Mouse (Mus musculus): ENCODE measurements at regions not wholly inside any gene's neighbourhood (a gene's known extent, or its start where the extent isn't known, plus 50 kb on each side); places are given as distances from the start of the nearest gene placed in this dataset.

DNA sequence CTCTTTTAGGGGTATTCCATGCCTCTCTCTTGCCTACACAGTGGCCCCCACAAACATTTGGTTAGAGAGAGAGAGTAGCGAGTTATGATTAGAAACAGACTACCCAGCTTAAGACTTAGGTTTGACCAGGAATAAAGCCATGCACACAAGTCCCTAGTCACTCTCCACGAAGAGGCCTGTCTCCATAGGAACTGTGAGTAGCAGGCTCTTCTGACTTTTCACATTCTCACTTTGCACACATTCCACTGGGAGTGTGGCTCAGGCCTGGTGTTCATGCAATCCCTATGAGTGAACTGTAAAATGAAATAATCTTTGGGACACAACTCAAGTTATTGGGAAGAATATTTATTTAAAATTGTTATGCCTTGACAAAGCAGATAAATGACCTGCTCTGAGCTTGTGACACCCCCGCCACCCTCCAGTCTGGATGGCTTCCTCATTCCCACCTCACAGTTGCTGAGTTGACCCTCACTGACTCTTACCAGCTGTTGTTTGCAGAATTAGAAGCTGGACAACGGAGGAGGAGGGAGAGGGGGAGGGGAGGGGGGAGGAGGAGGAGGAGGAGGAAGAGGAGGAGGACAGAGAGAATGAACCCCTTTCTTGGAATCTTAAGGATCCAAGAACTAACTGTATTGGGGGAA lies 78.7 kb upstream of the Egln3 start:
- in situ Hi-C loops (cut with MboI, MseI): no loop called here

DNA sequence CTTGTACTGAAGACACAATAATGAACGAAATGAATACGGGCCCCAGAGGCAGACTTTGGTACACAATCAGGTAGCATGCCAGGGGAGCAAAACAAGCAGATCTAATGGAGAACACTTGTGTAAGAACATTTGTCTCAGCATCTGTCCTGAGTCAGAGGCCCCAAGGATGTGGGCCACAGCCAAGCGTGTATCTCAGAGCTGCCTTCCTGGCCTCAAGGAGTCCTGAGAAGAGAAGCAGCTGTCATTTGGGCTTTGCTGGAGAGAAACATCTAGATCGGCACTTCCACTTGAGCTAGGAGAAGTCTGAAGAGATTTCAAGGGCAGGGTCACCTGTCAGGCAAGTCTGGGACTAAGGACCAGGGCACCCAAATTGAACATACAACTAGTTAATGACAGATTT lies 76.8 kb upstream of the Egln3 start:
- in situ Hi-C loops (cut with MboI, MseI): no loop called here

DNA sequence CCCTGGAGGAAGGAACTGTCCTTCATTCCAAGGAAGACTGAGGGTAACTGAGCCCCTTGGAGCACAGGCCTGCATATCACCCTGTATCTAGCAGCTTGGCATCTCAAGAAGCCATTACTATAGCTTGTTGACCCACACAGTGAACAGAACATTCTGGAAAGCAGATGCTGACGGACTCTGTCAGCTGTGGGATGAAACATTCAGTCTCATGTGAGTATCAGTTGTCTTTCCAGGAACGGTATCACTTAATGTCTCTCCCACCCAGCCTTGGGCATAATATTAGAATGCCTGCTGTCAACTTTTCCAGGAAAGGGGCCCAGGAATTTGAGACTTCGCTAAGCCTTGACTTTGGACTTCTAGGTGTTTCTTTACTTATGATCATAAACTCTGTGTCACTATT lies 76.3 kb upstream of the Egln3 start:
- in situ Hi-C loops (cut with MboI, MseI): no loop called here

DNA sequence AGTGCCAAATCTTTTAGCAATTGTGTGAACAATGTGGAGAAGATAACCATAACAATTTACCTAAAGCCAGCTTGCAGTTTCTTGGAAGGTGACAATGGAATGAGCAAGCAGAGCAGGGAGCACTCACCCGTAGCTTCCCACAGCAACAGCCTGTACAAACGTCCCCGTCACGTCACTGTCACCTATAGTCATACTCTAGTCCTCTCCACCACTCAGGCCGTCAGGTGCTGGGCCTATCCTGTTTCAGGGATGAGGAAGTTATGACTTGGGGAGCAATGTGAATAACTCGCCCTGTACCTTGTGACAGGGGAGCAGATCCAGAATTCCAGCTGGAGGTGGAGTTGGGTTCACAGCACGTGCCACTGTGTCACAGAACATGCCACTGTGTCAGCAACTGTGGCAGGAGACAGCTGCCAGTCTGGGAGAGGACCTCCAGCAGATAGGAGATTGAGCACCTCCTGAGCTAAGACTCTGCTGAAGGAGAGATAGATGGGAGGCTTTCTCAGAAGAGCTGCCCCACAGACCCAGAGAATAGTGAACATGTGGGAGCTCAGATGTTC lies 73.4 kb upstream of the Egln3 start:
- in situ Hi-C loops (cut with MboI, MseI): no loop called here

DNA sequence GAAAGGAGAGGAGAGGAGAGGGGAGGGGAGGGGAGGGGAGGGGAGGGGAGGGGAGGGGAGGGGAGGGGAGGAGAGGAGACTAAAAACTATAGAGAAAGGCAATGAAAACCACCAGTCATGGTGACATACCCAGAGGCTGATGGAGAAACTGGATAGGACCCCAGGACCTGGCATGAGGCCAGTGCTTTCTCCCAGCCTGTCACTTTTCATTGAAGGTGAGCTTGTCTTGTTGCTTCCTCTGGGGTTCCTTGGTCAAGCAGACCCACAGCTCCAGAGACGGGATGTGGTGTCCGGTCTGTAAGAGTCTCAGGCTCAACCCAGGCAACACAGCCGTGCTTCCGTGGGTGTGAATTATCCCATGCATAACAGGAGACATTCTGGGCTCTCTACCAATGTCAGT lies 69.8 kb upstream of the Egln3 start:
- in situ Hi-C loops (cut with MboI, MseI): no loop called here

DNA sequence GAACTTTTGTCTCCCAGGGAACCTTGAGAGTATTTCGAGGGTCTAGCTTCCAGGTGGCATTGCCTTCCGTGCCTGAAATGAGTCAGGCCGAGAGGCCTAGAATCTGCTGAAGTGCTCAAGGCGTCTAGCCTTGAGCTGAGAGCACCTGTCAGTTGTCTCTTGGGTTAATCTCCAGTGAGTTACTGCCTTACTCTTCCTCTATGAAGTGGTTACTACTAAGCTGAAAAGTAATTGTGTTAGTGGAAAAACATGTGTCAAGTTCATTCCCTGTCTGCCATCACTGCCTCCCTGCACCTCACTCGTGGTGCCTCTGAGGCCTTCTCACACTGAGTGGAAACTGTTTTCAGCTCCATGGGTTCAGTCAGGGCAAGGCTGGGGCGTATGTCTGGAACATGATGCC lies 69.0 kb upstream of the Egln3 start:
- in situ Hi-C loops (cut with MboI, MseI): no loop called here

DNA sequence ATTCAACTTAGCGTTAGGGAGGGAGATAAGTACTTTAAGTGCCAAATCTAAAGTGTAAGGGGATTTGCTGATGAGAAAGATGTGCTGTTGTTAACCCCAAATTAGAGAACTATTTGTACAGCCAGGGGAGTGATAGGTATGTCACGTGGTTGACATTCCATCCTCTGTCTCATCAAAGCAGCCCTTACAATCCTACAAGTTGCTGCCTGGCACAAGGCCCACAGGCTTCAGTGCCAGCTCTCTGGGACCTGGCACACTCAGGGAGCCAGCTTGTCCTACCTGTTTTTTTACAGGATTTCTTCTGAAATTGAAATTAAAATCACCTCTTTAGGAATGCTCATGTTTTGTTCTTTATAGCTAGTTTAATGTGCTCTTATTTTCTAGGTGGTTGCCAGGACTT lies 68.6 kb upstream of the Egln3 start:
- in situ Hi-C loops (cut with MboI, MseI): no loop called here

DNA sequence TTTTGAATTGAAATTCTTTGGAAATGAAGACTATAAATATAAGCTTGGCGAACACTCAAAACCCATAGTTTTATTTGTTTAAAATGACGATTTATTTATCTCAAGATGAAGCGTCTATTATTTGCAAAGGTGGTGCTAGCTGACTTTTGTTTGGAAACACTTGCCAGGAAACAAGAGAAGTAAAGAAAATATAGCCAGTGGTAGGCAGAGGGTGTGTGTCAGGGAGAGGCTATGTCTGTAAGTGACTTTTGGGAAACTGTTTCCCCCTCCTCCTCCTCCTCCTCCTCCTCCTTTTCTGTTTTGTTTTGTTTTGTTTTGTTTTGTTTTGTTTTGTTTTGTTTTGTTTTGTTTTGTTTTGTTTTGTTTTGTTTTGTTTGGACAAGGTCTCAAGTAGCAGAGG lies 62.2 kb upstream of the Egln3 start:
- in situ Hi-C loops (cut with MboI, MseI): no loop called here

DNA sequence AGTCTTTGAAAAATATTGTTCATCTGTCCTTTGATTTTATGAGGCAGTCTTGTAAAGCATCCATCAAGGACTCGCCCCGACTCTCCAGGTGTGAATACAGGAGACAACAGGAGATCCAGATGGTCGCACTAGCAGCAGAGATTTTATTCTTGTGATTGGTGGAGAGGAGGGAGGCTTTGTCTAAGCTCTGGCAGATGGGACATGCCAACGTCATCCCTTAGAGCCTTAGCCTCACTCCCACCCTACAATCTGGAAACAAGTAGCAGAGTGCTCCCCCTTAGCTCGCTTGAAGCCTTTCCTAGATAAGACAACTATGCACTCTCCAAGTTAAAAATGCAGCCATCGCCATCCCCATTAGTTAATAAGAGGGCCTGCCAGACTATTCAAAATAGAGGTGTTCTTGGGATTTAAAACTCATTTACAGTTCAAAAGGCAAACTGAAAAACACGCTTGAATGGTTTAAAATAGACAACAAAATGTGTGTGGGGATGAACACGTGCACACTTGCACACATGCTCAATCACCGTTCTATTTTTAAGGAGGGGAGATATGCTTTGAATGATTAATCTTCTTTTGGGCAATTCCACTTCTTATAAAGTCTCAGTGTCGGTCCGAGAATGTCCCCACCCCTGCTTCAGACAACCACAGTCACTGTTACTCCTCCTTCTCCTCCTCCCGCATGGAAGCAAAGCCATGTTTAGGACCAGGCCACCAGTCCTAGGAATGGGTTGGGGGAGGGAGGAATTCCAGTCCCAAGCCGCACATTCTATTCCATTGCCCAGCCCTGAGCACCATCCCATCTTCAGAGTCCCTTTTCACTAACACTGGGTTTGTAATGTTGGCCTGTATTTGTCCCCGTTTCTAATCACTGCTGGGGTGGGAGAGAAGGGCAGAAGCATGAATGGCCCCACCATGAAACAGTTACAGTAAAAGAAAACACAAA lies 61.5 kb upstream of the Egln3 start:
- in situ Hi-C loops (cut with MboI, MseI): no loop called here

DNA sequence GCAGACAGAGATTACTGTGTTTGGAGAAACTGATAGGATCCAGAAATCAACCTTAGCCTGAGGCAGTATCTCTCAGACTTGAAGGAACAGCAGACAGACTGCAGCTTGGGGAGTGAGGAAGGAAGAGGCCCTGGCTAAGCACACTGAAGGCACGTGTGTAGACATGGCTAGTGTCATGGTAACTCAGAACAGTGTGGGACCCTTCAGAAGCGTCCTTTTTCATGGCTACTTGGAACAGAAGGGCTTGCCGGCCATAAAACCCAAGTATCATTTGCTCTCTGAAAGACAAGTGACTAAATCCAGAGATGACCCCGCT lies 60.7 kb upstream of the Egln3 start:
- in situ Hi-C loops (cut with MboI, MseI): no loop called here

DNA sequence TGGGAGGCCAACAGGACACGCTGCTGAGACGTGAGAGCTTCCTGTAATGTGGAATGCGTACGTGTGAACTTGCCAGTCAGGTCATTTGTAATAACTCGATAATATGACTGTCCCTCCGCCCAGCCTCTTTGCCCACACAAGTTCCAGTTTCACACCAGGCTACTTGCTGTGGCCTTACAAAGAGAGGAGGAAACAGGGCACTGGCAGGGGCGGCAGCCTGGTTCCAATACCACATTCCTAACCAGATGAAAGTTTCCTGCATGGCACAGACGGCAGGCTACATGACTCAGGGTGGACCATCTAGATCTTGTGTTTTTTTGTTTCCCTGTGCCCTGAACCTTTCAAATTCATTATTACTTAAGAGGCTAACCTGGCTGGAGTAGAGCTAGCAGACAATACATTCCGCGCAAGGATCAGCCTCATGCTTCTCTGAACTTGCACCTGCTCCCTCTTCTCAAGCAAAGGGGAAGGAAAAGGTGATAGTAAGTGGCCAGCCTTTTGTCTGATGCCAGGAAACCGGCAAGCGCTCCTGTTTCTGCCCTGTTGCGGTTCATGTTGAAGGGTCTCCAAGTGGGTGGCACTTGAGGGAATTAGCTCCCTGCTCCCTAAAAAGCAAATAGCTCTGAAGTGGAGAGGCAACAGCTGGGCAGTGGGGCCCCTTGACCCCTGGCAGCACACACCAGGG lies 60.2 kb upstream of the Egln3 start:
- in situ Hi-C loops (cut with MboI, MseI): no loop called here

DNA sequence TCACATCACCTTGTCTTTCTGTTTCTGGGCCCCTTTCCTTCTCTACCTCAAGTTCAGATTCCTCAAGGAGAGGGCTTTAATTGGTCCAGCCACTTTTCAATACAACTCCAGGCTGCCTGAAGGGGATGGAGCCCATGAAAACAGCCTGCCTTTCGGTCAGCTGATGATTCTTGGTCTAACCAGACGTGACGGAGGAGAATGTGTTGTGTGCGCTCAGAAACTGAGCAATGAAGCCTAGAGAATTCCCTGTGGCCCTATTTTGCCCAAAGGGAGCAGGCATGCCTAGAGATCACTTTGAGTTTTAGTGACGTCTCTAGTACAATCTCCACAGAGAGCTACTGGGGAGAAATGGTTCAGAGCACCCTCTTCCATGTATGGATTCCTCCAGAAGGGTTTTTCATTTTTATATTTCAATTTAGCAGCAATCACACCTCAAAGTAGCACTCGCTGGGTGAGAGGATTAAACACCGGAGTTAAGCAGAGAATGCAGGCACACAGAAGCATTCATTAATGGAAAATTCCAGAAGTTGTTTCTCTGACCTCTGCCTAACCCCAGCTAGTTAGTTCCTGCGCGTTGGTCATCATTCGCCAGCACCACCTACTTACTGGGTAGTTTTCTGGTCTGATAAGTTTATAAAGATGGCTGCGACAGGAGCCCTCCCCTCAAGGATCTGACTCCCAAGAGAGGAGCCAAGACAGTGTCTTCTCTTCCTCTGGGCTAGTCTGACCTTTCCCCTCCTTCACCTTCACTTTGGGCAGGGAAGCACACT lies 58.8 kb upstream of the Egln3 start:
- in situ Hi-C loops (cut with MboI, MseI): no loop called here

DNA sequence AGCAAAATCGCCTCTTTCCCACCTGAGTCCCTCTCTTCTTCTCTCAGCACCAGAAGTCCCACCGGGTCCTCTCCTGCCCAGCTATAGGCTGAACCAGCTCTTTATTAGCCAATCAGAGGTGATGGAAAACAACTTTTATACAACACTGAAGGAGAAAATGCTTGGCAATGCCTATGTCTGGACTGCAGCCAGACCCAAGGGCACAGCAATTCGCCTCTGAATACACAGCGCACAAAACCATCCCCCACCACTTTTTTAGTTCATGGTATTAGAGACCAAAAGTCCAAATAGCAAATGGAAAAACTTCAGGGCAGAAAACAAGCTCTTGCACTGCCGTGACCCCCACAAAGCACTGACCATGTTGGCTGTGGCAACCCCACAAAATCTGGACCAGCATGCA lies 57.8 kb upstream of the Egln3 start:
- in situ Hi-C loops (cut with MboI, MseI): no loop called here

DNA sequence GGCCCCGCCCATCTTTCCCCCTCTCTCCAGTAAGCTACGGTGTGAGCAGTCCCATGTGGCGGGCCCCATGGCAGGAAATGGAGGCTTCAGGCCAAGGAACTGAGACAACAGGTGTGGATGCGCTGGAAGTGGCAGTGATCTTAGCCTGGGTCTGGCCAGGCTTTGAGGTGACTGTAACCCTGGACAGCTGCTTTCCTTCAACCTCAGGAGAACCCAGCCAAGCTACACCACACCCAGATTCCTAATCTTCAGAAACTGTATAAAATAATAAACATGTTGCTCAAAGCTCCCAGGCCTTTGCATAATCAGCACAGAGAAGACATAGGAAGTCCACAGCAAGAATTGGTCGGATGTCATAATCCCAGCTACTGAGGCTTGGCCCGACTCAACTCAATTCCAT lies 56.8 kb upstream of the Egln3 start:
- in situ Hi-C loops (cut with MboI, MseI): no loop called here

DNA sequence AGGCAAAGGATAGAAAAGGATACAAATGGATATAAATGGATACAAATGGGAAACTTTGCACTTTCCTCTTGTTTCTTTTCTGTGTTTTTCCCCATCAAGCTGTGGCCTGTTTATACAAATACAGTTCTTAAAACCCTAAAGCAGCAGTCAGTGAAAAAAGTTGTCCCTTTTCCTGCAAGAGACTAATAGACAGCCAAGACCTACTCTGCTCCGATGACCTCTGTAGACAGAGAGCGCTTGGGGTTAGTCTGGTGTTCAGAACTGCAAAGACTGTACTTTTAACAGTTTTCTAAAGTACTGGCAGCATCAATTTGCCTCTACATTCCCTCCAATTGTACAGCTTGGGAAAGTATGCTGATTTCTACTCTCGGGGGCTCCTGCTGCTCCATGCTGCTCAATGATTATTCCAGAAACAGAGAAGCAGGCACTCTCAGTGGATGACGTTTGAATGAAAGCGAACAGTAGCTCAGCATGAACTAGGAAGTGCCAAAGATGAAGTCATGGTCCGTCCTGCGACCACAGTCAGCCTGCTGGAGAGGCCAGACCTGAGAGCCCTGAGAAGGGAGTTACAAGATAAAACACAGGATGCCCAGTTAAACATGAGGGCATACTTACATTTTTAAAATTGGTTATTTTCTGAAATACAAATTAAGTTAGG lies 54.2 kb upstream of the Egln3 start:
- in situ Hi-C loops (cut with MboI, MseI): no loop called here

DNA sequence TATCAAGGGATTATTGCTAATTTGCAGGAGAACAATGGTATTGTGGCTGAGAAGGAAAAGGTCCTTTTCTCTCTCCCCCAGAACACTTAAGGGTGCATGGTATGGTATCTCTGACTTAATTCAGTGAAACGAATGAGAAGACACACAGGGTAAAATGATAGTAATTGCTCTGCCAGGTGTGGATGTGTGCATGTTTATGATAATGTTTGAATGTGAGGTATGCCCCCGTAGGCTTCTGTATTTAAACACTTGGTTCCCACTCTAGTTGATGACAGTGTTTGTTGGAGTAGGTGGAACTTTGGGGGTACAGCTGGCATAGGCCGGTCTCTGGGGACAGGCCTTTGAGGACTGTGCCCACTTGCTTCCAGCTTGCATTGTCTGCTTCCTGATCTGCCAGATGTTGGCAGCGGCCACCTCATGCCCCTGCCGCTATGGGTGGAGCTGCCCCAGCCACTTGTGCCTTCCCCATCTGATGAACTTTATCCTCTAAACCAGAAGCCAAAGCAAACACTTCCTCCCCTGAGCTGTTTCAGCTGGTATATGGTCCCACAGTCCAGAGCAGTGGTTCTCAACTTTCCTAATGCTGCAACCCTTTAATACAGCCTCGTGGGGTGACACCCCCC lies 53.0 kb upstream of the Egln3 start:
- in situ Hi-C loops (cut with MboI, MseI): no loop called here

Data from T-helper 2 cell (primary cell).